Mouse (Mus musculus) lung, postnatal 0 days (tissue): ENCODE data around the gene Arhgap15.

ENCODE experiments used
- CTCF ChIP-seq: IDR thresholded peaks from 2 replicates; pipeline ENCODE4 v1.5.1; 2016; ENCODE audit warnings: antibody characterized with exemption, mild to moderate bottlenecking
- EP300 ChIP-seq: IDR thresholded peaks from 2 replicates; pipeline ENCODE4 v1.6.1; 2016; ENCODE audit warnings: antibody characterized with exemption, mild to moderate bottlenecking, control low read depth

DNA sequence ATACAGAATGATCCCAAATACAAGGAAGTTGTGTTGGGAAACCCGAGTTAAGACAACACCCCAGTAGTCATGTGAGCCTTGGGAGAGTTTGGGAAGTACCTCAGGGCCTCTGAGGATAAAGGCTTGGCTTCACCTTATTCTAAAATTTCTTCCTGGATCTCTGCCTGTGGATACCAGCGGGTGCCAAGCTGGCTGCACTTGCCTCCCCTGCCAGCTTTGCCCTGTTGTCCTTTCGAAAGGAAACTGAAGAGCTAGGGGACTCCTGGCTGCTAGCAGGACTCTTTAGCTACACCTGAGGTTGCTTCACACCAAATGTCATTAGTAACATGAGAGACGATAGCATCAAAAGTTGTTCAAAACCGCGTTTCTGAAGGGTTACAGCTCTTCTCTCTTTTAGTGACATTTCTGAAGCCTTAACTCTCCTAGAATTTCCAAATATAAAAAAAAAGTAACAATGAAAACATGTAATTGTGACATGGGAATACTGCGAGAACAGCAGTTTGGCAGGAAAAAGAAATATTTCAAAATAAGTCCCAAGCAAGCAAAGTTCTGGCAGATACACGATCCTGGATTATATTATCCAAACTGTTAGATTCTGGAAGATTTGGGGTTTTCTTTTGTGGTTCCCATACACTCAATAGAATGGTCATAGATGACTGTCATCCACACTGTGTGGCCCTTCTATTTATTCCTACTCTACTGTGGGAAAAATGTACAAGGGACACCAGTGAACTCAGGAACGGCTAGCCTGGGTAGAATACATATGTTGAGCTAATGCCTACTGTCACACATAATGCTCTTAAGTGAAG lies 364.6 kb downstream of the Arhgap15 start:
- no peak for TF ChIP-seq EP300
- no peak for TF ChIP-seq CTCF
